ENCODE assay signal across 8 mouse cellular contexts in genomic region chr12:59132462-59132861, GRCm38 (mm10). TPM values are rescaled to one million over a fixed set of nuclear protein-coding genes. Genes with fewer than 3 reads are reported as not detected.
DNase-seq lines count a peak whose midpoint lies in the region; ATAC-seq lines count a peak whose summit lies in the region.

No protein-coding gene starts in this region.

- 0 out of 2 replicates have a peak overlapping the region, but pooled peaks have one; percentile 16 for H3K9ac ChIP-seq in neural tube, embryonic 11.5 days (ENCODE audit: low read length)
- peak overlapping the region; percentile 88 for H3K9ac ChIP-seq in forebrain, embryonic 12.5 days
- peak overlapping the region; percentile 97; the same call in 1 of the 2 replicates for H3K9ac ChIP-seq in liver, embryonic 11.5 days (ENCODE audit: low read depth, low read length)
- no peak overlapping the region for H3K9ac ChIP-seq in stomach, embryonic 15.5 days

- H3K9me3 ChIP-seq in neural tube, embryonic 11.5 days (ENCODE audit: control insufficient read depth, low read length), result no peaks in the 10 kb centered on the region
- H3K9me3 ChIP-seq in forebrain, embryonic 12.5 days, result no peaks in the 10 kb centered on the region
- no peaks in the 10 kb centered on the region for H3K9me3 ChIP-seq in liver, embryonic 11.5 days (ENCODE audit: control insufficient read depth, low read length)
- no peaks in the 10 kb centered on the region for H3K9me3 ChIP-seq in stomach, embryonic 15.5 days

- DNase-seq in neural tube, embryonic 11.5 days (ENCODE audit: low spot score), result no peak
- DNase-seq in neural tube, embryonic 10.5 days (ENCODE audit: extremely low spot score, low spot score), result no peak
- DNase-seq in liver, embryonic 11.5 days (ENCODE audit: low spot score), result no peak
- no peak for DNase-seq in ovary, postnatal 14 days (ENCODE audit: low spot score)
- no peak for DNase-seq in frontal cortex, postnatal 36 days (ENCODE audit: low spot score in 2 of 2)
- no peak for DNase-seq in gastrocnemius, postnatal 25 days

- peaks cover 8% of the 10 kb centered on the region for H3K4me1 ChIP-seq in neural tube, embryonic 11.5 days (ENCODE audit: control insufficient read depth, insufficient read depth, low read length)
- H3K4me1 ChIP-seq in forebrain, embryonic 12.5 days, result peaks cover 26% of the 10 kb centered on the region
- H3K4me1 ChIP-seq in liver, embryonic 11.5 days (replicated peaks; ENCODE audit: control insufficient read depth, insufficient read depth, low read length), result peaks cover 26% of the 10 kb centered on the region
- H3K4me1 ChIP-seq in stomach, embryonic 15.5 days, result peaks cover 12% of the 10 kb centered on the region

- ATAC-seq in neural tube, embryonic 11.5 days (ENCODE audit: insufficient read depth, low FRiP score, low TSS enrichment), result no peak
- ATAC-seq in forebrain, embryonic 12.5 days (ENCODE audit: low FRiP score), result no peak
- no peak for ATAC-seq in liver, embryonic 11.5 days (replicated peaks; ENCODE audit: low FRiP score)
- ATAC-seq in stomach, embryonic 15.5 days (ENCODE audit: insufficient read depth, low FRiP score, low read depth), result no peak

- no peak overlapping the region for H3K27ac ChIP-seq in neural tube, embryonic 11.5 days (ENCODE audit: low read depth, low read length)
- H3K27ac ChIP-seq in forebrain, embryonic 12.5 days, result no peak overlapping the region
- no peak overlapping the region; the same call in 1 of the 2 replicates for H3K27ac ChIP-seq in liver, embryonic 11.5 days (ENCODE audit: low read depth, low read length)
- H3K27ac ChIP-seq in stomach, embryonic 15.5 days, result no peak overlapping the region

- H3K36me3 ChIP-seq in neural tube, embryonic 11.5 days (ENCODE audit: control insufficient read depth, insufficient read depth, low read length), result no peaks in the 10 kb centered on the region
- no peaks in the 10 kb centered on the region for H3K36me3 ChIP-seq in forebrain, embryonic 12.5 days (replicated peaks)
- H3K36me3 ChIP-seq in liver, embryonic 11.5 days (ENCODE audit: control insufficient read depth, insufficient read depth, low read length), result peaks cover 5% of the 10 kb centered on the region; the same call in 1 of the 2 replicates
- no peaks in the 10 kb centered on the region for H3K36me3 ChIP-seq in stomach, embryonic 15.5 days

- H3K27me3 ChIP-seq in neural tube, embryonic 11.5 days (ENCODE audit: control insufficient read depth, insufficient read depth, low read length), result no peaks in the 10 kb centered on the region
- H3K27me3 ChIP-seq in forebrain, embryonic 12.5 days, result no peaks in the 10 kb centered on the region
- no peaks in the 10 kb centered on the region for H3K27me3 ChIP-seq in liver, embryonic 11.5 days (replicated peaks; ENCODE audit: control insufficient read depth, insufficient read depth, low read length)
- no peaks in the 10 kb centered on the region for H3K27me3 ChIP-seq in stomach, embryonic 15.5 days (replicated peaks)

- 67% methylated on average over 3 of the region's 3 CpGs for WGBS in neural tube, embryonic 11.5 days
- WGBS in forebrain, embryonic 12.5 days, result 55% methylated on average over 3 of the region's 3 CpGs
- WGBS in liver, embryonic 11.5 days, result 33% methylated on average over 3 of the region's 3 CpGs
- 34% methylated on average over 3 of the region's 3 CpGs for WGBS in stomach, embryonic 15.5 days

- peak overlapping the region; percentile 84 for H3K4me3 ChIP-seq in neural tube, embryonic 11.5 days (ENCODE audit: low read depth, low read length)
- peak overlapping the region; percentile 80 for H3K4me3 ChIP-seq in forebrain, embryonic 12.5 days (replicated peaks)
- peak overlapping the region; percentile 90 for H3K4me3 ChIP-seq in liver, embryonic 11.5 days (ENCODE audit: low read depth, low read length)
- H3K4me3 ChIP-seq in stomach, embryonic 15.5 days (replicated peaks), result peak overlapping the region; percentile 97

- peak overlapping the region; percentile 38 for H3K4me2 ChIP-seq in neural tube, embryonic 11.5 days (ENCODE audit: low read depth)
- peak overlapping the region; percentile 67 for H3K4me2 ChIP-seq in forebrain, embryonic 12.5 days
- peak overlapping the region; percentile 96 for H3K4me2 ChIP-seq in liver, embryonic 11.5 days
- H3K4me2 ChIP-seq in stomach, embryonic 15.5 days, result peak overlapping the region; percentile 67

RNA-seq across cellular contexts. Expression of gene Mia2, which starts 36.9 kb away (rescaled TPM):
- polyA plus RNA-seq in neural tube, embryonic 11.5 days (2014; fragmentation: Nextera tagmentation; extraction: Ambion mirVana), result 55.1 and 58.1 TPM in 2 replicates
- 49.1 and 52.2 TPM in 2 replicates for polyA plus RNA-seq in forebrain, embryonic 12.5 days (2016; fragmentation: Nextera tagmentation; extraction: Ambion mirVana)
- polyA plus RNA-seq in liver, embryonic 11.5 days (2014; fragmentation: Nextera tagmentation; extraction: Ambion mirVana), result 79.7 and 85.8 TPM in 2 replicates
- polyA plus RNA-seq in stomach, embryonic 15.5 days (2015; fragmentation: Nextera tagmentation; extraction: Ambion mirVana), result 80.9 and 82.1 TPM in 2 replicates
- total RNA-seq in gastrocnemius, postnatal 25 days (2021), result 10 to 100 TPM; 88.3 to 97.4 TPM

Comparison
In these comparisons a context has a peak if more than half of its experiments do, and no peak if none do; other contexts are left out.
1. H3K4me2 ChIP-seq: peak in every context shown above with its lines; median percentile 96 in liver, embryonic 11.5 days; 67 in forebrain, embryonic 12.5 days; 67 in stomach, embryonic 15.5 days; 38 in neural tube, embryonic 11.5 days.